Mouse (Mus musculus): ENCODE measurements at regions not wholly inside any gene's neighbourhood (a gene's known extent, or its start where the extent isn't known, plus 50 kb on each side); places are given as distances from the start of the nearest gene placed in this dataset.
A peak's percentile ranks its signal among the peaks of the same experiment; 100 is the strongest.

DNA sequence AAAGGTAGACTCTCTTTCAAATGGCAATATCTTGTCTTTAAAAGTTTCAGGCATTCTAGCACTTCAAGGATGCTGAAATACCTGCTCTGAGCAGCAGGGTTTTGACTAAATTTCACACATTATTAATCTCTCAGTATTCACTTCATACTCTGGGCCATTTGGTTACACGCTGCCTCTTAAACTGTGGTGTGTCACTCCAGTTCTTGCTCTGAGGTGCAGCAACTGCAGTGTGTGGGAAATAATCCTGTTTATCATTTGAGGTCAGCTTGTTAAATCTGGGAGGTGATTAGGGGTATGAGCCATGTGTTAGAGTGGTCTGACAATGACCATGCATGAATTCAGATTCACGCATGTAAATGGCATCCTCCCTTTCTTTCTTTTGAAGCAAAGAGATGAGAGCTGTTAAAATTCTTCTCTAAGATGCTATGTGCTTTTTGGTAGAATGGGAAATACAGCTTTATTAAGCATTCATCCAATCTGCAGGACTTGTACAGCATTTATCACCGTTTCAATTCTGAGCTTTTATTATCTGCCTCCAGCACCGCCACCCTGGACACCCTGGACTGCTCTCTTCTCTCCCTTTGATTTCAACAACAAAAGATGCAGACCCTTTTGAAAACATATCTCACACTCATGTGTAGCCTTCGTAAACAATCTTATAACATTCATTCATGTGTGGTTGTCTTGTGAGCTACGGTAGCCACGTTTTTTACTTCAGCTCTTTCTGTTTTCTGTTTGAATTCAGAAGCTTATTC, 362.4 kb upstream of the Gm38303 start:
- H3K4me2 ChIP-seq (ENCODE audit: low read depth, low read length, poor library complexity, severe bottlenecking): no peak overlapping the region
- no peaks in the 10 kb centered on the region for H3K27me3 ChIP-seq (ENCODE audit: insufficient read depth, low read length)
- TF ChIP-seq CTCF (IDR thresholded peaks at IDR 0.05): peak; percentile 12; the same call in 1 of the 2 replicates
- peak; percentile 41; the same call in 1 of the 2 replicates for ATAC-seq (ENCODE audit: low FRiP score)
- WGBS: 35% methylated on average over 7 of the region's 7 CpGs
- no peaks in the 10 kb centered on the region for H3K9me3 ChIP-seq (ENCODE audit: low read length)
- no peak overlapping the region for H3K4me3 ChIP-seq (ENCODE audit: low read depth, low read length)
- H3K36me3 ChIP-seq (ENCODE audit: insufficient read depth, low read length): no peaks in the 10 kb centered on the region
- no peak for DNase-seq (ENCODE audit: low spot score)
- no peaks in the 10 kb centered on the region for H3K4me1 ChIP-seq (ENCODE audit: insufficient read depth, low read length)
- H3K27ac ChIP-seq (ENCODE audit: low read depth, low read length): 0 out of 2 replicates have a peak overlapping the region, but pooled peaks have one; percentile 32
- no peak overlapping the region for H3K9ac ChIP-seq (replicated peaks; ENCODE audit: low read length, poor library complexity, severe bottlenecking)

DNA sequence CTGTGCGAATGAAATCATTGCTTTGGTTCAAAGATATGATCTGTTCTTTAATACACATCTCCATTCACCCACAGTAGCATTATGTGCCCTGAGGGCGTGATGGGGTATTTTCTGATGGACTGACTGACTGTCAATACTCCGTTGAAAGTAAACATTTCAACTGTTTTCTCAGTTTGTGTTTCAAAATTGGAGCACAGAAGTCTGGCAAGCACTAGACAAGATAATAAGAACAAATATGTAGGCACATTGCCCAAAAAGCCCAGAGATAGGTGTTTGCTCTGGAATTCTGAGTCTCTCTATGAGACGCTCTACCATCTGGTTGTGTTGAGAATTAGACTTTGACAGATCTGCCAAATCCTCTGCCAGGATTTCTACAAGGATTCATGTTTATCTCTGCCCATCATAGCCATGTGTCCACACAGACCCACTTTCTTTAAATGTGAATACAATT, 350.0 kb upstream of the Gm38303 start:
- Histone ChIP-seq H3K4me3 (ENCODE audit: low read depth, low read length) (no peak overlapping the region), H3K4me1 (ENCODE audit: insufficient read depth, low read length) (0 out of 2 replicates have a peak, but pooled peaks cover 4% of the 10 kb centered on the region), H3K9ac (replicated peaks; ENCODE audit: low read length, poor library complexity, severe bottlenecking) (no peak overlapping the region), H3K4me2 (ENCODE audit: low read depth, low read length, poor library complexity, severe bottlenecking) (no peak overlapping the region), H3K27ac (ENCODE audit: low read depth, low read length) (peak overlapping the region; percentile 47; the same call in 1 of the 2 replicates), H3K36me3 (ENCODE audit: insufficient read depth, low read length) (no peaks in the 10 kb centered on the region), H3K27me3 (ENCODE audit: insufficient read depth, low read length) (no peaks in the 10 kb centered on the region), H3K9me3 (ENCODE audit: low read length) (no peaks in the 10 kb centered on the region)
- WGBS: 30% methylated on average over 4 of the region's 4 CpGs
- peak; percentile 52 for DNase-seq (ENCODE audit: low spot score)
- 0 out of 2 replicates have a peak, but pooled peaks have one; percentile 31 for ATAC-seq (ENCODE audit: low FRiP score)
- TF ChIP-seq CTCF (IDR thresholded peaks at IDR 0.05): no peak

DNA sequence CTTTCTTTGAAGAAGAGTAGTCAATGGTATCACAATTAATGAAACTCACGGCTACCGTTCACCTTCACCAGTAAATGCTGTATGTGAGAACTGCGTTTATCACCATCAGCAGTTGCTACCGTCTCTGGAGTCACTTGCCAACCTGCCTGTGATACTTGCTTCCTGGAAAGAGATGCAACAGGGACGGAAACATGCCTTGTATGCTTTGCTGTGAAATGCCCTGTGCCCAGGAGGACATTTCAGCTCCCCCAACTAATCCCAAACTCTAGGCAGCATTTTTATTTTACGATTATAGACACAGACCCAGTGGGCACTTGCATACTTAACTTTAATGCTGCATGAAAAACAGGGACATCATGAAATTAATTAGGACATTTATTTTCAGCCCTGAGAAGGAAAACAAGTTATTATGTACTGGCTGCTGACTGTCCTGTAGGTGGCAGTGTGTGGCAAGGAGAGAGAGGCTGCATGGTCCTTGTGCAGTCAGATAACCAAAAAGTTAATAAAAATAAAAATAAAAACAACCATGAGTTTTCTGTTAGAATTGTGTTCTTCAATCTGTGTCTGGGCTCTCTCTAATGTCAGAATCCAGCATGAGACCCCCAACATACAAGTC, 349.5 kb upstream of the Gm38303 start:
- TF ChIP-seq CTCF (IDR thresholded peaks at IDR 0.05): peak; percentile 95
- DNase-seq (ENCODE audit: low spot score): peak; percentile 82
- Histone ChIP-seq H3K4me2 (ENCODE audit: low read depth, low read length, poor library complexity, severe bottlenecking) (no peak overlapping the region), H3K9me3 (ENCODE audit: low read length) (no peaks in the 10 kb centered on the region), H3K9ac (replicated peaks; ENCODE audit: low read length, poor library complexity, severe bottlenecking) (no peak overlapping the region), H3K36me3 (ENCODE audit: insufficient read depth, low read length) (no peaks in the 10 kb centered on the region), H3K27ac (ENCODE audit: low read depth, low read length) (0 out of 2 replicates have a peak overlapping the region, but pooled peaks have one; percentile 47), H3K4me3 (ENCODE audit: low read depth, low read length) (no peak overlapping the region), H3K4me1 (ENCODE audit: insufficient read depth, low read length) (0 out of 2 replicates have a peak, but pooled peaks cover 4% of the 10 kb centered on the region), H3K27me3 (ENCODE audit: insufficient read depth, low read length) (no peaks in the 10 kb centered on the region)
- 47% methylated on average over 6 of the region's 6 CpGs for WGBS
- ATAC-seq (ENCODE audit: low FRiP score): peak; percentile 74; the same call in 1 of the 2 replicates

DNA sequence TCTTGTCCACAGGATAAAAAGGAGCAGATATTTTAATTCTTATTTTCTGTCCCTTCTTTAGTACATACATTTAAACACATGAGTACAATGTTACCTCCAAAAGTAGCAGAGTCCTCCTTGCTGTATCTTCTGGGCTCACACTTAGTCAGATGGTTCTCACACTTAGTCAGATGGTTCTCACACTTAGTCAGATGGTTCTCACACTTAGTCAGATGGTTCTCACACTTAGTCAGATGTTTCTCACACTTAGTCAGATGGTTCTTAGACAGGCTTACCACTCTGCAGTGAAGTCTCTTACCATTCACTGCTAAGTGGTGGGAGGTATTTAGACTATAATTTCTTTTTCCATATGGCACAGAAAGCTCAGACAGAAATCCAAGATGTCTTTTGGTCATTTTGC, 346.5 kb upstream of the Gm38303 start:
- no peak for ATAC-seq (ENCODE audit: low FRiP score)
- DNase-seq (ENCODE audit: low spot score): no peak
- Histone ChIP-seq H3K9me3 (ENCODE audit: low read length) (no peaks in the 10 kb centered on the region), H3K36me3 (ENCODE audit: insufficient read depth, low read length) (no peaks in the 10 kb centered on the region), H3K27ac (ENCODE audit: low read depth, low read length) (no peak overlapping the region), H3K27me3 (ENCODE audit: insufficient read depth, low read length) (no peaks in the 10 kb centered on the region), H3K4me3 (ENCODE audit: low read depth, low read length) (no peak overlapping the region), H3K9ac (replicated peaks; ENCODE audit: low read length, poor library complexity, severe bottlenecking) (no peak overlapping the region), H3K4me2 (ENCODE audit: low read depth, low read length, poor library complexity, severe bottlenecking) (no peak overlapping the region), H3K4me1 (ENCODE audit: insufficient read depth, low read length) (0 out of 2 replicates have a peak, but pooled peaks cover 4% of the 10 kb centered on the region)
- no peak for TF ChIP-seq CTCF (IDR thresholded peaks at IDR 0.05)

DNA sequence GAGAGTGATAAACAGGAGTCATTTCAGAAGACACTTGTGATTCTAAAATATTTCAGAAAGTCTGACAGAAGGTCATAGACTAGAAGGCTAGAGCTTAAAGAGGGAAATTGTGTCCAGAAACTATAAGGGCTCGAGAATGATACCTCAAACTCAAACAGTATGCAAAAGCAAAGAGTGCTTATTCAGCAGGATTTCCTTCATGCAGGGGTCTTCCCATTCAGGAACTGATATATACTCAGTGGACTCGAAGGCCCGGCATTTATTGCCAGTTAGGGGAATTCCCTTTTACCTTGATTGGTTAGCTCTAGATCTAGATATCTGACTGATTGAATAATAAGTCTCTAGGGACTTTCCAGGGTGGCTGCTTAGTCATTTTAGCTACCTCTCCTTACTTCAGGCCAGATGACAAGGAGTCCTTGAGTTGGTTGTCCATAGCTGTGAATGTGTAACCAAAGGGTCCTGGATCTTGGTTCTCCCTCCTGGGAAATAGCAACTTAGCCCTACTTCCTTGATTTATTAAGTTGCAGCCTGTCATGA, 312.6 kb upstream of the Gm38303 start:
- H3K9me3 ChIP-seq (ENCODE audit: low read length): no peaks in the 10 kb centered on the region
- no peaks in the 10 kb centered on the region for H3K27me3 ChIP-seq (ENCODE audit: insufficient read depth, low read length)
- no peak overlapping the region for H3K27ac ChIP-seq (ENCODE audit: low read depth, low read length)
- H3K36me3 ChIP-seq (ENCODE audit: insufficient read depth, low read length): no peaks in the 10 kb centered on the region
- no peak overlapping the region for H3K4me3 ChIP-seq (ENCODE audit: low read depth, low read length)
- TF ChIP-seq CTCF (IDR thresholded peaks at IDR 0.05): no peak
- no peak for ATAC-seq (ENCODE audit: low FRiP score)
- no peak overlapping the region for H3K4me2 ChIP-seq (ENCODE audit: low read depth, low read length, poor library complexity, severe bottlenecking)
- H3K4me1 ChIP-seq (ENCODE audit: insufficient read depth, low read length): no peaks in the 10 kb centered on the region
- 83% methylated on average over 3 of the region's 3 CpGs for WGBS
- DNase-seq (ENCODE audit: low spot score): no peak
- H3K9ac ChIP-seq (replicated peaks; ENCODE audit: low read length, poor library complexity, severe bottlenecking): no peak overlapping the region
